Mouse (Mus musculus): Measurements from ENCODE around the gene Cysltr1.

The Cysltr1 gene

GRCm38 (mm10) chrX:106603386-106603785, at the start of gene Cysltr1:
Gene Cysltr1, minus strand, starts transcription at chrX:106603679.
- ChIA-PET CTCF (no interaction called here), POLR2A (no interaction called here)

GRCm38 (mm10) chrX:106634799-106635541, 31.5 kb upstream of the Cysltr1 start:
- ChIA-PET POLR2A (no interaction called here), CTCF (no interaction called here)

DNA sequence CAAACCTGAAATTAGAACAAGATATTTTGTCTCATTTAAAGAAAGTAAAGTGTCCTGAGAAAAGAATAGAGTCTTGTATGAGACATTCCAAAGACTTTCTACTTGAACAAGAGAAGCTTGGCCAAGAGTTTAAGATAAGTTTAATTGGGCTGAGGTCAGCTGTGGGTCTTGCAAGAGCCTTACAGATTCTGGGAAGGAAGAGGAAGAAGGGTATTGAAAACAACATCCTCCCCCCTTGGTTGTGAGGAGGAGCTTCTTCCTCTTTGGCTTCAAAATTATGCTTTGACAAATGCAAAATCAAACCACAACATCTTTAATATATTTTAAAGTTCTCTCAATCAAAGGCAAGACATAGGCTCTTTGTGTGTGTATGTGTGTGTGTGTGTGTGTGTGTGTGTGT, 30.1 kb upstream of the Cysltr1 start:
- ChIA-PET POLR2A (no interaction called here), CTCF (no interaction called here)

DNA sequence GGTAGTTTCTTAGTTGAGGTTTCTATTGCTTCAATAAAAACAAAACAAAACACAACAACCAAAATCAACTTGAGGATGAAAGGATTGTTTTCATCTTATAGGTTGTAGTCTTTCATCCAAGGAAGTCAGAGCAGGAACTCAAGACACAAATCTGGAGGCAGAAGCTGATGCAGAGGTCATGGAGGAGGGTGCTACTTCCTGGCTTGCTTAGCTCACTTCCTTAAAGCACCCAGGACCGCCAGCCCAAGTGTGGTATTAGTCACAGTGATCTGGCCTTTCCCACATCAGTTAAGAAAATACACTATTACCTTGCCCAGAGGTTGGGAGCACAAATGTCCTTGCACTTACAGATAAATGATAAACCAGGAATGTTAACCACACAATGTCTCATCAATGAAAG, 25.0 kb upstream of the Cysltr1 start:
- ChIA-PET CTCF (no interaction called here), POLR2A (no interaction called here)

GRCm38 (mm10) chrX:106623667-106624066, 20.2 kb upstream of the Cysltr1 start:
- POLR2A ChIA-PET = interaction anchor here in 1 of 4 experiments (0.8 kb wide), 1 partner anchor 34 kb away, joined by 4 read pairs; no protein-coding TSS in a partner anchor
- CTCF ChIA-PET = no interaction called here

DNA sequence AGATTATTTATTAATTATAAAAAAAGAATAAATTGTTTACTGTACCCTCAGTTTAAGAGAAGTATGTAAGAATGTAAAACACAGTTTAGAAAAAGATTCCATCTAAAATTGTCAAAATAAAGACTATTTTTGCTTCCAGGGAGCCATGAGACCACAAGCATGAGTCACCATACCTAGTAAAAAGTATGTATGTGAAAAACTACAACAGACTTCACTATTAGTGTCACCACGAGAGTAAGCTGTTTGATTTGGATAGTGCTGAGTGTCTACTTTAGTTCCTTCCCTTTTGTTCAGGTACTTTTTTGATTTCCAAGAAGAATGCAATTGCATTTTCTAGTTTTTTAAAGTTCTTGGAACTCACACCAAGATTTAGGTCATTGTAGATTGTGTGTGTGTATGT, 19.0 kb upstream of the Cysltr1 start:
- POLR2A ChIA-PET = interaction anchor here in 1 of 4 experiments (0.5 kb wide), 1 partner anchor 127 kb away, joined by 3 read pairs; no protein-coding TSS in a partner anchor
- CTCF ChIA-PET = no interaction called here

DNA sequence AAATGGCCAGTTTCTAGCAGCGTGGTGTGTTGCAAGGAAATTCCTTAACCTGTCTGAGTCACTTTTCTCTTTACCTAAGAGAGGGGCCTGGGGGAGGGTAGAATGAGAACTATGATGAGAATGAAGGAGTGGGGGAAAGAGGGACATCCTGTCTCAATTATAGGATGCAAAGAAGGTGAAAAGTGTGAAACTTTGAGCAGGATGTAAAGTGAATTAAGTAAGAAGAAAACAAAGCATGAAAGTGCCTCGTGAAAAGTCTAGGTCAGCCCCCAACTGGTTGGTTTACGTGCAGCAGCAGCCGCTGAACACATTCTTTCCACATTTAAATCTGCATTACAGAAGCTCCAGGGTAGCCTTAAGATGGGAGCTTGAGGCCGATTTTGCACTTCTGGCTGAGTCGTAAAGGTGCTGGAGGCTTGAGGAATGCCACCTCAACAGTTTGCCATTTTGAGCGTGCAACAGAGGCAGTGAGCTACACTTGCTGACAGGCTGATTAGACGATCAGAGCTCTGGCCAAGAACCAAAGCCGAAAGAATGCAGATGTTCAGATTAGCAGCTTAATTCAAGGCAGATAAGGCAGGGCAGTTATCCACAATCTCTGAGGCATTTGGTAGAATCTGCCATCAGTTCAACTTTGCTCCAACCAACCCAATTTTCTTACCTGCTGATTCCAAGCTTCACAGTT, 763 bp downstream of the Cysltr1 start:
- ChIA-PET POLR2A (no interaction called here), CTCF (no interaction called here)

DNA sequence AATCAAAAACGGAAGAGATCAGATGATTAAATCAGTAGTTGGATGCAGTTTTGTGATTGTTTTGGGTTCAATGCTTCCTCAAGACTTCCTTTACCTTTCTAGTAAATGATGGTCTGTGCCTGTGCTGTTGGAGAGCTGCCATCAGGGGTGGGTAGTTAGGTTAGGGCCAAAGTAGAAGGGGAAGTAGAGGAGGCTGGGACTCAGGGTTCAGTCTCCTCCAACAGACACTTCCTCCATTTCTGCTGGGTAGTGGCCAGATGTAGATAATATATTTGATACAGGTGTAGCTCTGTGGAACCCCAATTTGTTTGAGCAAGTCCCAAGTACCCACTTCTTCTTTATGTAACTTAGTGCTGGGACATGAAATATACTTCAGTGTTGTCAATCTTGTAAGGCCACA, 7.6 kb downstream of the Cysltr1 start:
- ChIA-PET POLR2A (no interaction called here), CTCF (no interaction called here)

- ChIA-PET CTCF (no interaction called here), POLR2A (no interaction called here)
Observed at GRCm38 (mm10) chrX:106593914-106594313, 9.6 kb downstream of the Cysltr1 start.

GRCm38 (mm10) chrX:106582886-106583285, 20.6 kb downstream of the Cysltr1 start, which contains the start of gene Gm5127:
Gene Gm5127, plus strand, starts transcription at chrX:106583186.
- CTCF ChIA-PET = no interaction called here
- POLR2A ChIA-PET = no interaction called here

DNA sequence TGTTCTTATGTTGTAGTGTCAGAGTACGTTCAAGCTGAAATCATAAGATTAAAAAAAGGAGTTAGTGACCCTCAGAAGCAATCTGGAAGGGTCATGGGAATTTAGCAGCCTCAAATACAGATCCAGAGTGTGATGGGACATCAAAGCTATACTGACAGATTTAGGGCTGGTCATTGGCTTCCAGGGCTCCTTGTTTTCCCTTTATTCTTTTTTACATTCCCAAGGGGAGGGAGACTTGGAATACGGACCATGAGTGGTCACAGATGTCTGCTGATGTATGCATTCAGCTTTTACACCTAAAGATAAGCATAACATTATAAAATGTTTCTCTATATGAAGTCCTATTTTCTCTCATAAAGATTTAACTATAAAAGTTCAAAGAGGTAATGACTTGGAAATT, 21.3 kb downstream of the Cysltr1 start:
- CTCF ChIA-PET = no interaction called here
- POLR2A ChIA-PET = no interaction called here

GRCm38 (mm10) chrX:106580410-106580809, 23.1 kb downstream of the Cysltr1 start:
- CTCF ChIA-PET = no interaction called here
- POLR2A ChIA-PET = no interaction called here

- POLR2A ChIA-PET = no interaction called here
- CTCF ChIA-PET = no interaction called here
Observed at GRCm38 (mm10) chrX:106578966-106579365, 24.5 kb downstream of the Cysltr1 start.

DNA sequence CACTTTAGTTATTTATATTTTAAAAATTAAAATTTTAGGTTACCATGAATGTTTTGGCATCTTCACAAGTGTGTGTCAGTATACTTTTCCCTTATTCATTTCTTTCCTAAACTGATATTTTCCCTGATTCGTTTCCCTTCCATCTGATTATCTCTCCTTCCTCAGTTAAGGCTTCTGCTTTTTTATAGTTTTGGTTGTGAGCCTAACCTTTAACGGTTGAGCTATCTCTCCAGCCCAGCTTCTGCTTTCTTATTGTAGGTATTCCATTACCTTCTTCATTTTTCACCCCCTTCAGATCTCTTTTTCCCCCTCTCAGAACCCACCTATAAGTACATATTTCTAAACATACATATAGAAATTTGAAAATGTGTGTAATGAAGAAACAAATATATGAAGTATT, 48.0 kb downstream of the Cysltr1 start:
- CTCF ChIA-PET = no interaction called here
- POLR2A ChIA-PET = no interaction called here

DNA sequence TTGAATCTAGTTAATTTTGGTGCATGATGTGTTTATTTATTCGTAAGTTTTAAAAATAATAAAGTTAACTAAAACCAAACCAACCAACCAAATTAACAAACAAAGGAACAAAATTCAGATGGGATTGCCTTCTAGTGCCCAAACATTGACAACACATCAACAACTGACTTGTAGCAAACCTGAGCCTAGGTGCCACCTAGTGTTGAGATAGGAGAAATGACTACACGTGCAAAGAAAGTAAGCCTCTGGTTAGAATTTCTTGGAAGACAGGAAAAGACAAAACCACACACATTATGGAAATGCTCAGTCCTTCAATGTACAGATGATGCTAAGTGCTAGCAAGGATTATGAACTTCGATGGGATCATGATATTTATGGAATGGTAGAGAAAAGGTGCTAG, 67.1 kb downstream of the Cysltr1 start:
- ChIA-PET POLR2A (no interaction called here), CTCF (no interaction called here)

All from embryonic stem cell, embryonic (primary cell).